Mouse (Mus musculus) neural tube, embryonic 10.5 days (tissue): Measurements from ENCODE around the gene Trappc2l.
"Not testable (repeated sequence)": the region's sequence is repeated elsewhere in the genome, so short reads cannot be mapped to it uniquely, and the experiment has no call there.

Source experiments
- DNase-seq: peaks from one replicate; pipeline ENCODE4 v3.0.0-alpha.2; 2017; ENCODE audit warnings: low spot score; ENCODE audit errors: extremely low spot score

Trappc2l gene

GRCm38 (mm10) chr8:122611295-122612133, at the start of gene Trappc2l, which contains the start of gene Galns:
TSS of gene Trappc2l (plus strand) at chr8:122611640.
TSS of gene Galns (minus strand) at chr8:122611463.
- peak; percentile 96 for DNase-seq

DNA sequence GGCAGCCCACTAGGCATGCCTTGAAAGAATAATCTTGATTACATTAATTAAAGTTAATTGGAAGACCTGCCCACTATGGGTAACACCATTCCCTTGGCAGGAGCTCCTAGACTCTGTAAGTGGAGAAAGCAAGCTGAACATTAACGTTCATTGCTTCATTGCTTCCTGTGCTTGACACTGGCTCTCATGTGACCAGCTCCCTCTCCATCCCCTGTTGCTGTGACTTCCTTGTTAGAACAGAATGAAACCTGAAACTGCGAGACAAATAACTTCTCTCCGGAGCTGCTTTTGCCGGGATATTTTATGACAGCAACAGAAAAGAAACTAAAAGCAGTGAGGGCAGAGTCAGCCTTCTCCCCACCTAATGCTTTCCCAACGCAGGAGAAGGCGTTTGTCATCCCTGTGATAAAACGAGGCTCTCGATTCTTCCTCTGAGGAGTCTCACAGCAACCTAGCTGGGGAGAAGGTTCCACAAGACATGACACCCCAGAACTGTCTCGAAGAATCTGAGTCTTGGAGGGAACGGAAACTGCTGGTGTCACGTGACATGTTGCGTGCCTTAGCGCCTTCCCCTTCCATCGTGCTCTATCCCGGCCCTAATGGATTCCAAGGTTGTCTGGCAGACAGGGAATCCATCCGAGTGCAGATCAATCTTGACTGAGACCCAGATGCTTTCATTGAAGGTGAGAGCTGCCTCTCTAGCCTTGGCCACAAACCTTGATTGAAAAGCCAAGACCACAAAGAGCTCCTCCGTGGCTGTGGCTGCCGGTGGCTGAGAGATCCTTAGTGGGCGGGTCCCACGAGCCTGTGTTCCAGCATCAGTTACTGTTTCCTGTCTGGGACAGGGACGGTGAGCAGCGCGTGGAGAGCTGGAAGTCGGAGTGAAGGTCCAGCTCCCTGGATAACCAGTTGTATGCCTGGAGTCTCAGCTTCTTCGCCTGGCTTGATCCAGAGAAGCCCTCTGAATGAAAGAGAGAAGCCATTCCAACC, 46.8 kb upstream of the Trappc2l start:
- DNase-seq = no peak

GRCm38 (mm10) chr8:122566766-122567165, 44.7 kb upstream of the Trappc2l start:
- DNase-seq = no peak

GRCm38 (mm10) chr8:122567361-122568108, 43.9 kb upstream of the Trappc2l start, which contains the start of gene Cdt1:
TSS of gene Cdt1 (plus strand) at chr8:122568015.
- peak; percentile 98 for DNase-seq

DNA sequence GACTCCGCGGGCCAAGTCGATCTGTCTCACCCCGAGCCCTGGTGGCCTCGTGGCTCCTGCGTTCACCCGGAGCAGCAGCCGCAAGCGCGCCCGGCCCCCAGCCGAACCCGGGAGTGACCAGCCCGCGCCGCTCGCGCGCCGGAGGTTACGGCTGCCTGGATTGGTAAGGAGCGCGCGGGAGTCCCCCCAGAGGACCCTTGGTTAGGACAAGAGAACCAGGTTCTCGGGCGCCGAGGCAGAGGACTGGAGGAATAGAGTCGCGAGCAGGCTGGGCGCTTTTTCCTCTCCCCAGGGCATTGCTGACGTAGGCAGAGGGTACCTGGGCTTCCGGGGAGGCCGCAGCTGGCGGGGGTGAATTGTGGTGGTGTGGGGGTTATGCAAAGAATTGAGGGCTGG, 43.3 kb upstream of the Trappc2l start:
- DNase-seq = no peak

DNA sequence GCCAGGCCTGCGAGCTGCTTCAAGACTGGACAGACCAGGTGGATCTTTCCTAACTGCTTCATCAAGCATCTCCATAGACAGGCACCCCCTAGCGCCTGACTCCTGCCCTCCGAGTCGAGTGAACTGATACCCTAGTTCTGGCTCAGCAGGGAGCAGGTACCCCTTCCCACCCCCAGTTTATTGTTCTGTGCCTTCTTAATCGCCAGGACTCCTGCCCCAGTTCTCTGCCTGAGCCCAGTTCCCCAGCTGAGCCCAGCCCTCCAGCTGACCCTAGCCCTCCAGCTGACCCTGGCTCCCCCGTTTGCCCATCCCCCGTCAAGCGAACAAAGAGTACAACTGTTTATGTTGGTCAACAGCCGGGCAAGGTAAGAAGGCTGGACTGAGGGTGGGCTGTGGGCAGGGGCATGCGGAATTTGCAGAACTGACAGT, 42.5 kb upstream of the Trappc2l start:
- no peak for DNase-seq

DNA sequence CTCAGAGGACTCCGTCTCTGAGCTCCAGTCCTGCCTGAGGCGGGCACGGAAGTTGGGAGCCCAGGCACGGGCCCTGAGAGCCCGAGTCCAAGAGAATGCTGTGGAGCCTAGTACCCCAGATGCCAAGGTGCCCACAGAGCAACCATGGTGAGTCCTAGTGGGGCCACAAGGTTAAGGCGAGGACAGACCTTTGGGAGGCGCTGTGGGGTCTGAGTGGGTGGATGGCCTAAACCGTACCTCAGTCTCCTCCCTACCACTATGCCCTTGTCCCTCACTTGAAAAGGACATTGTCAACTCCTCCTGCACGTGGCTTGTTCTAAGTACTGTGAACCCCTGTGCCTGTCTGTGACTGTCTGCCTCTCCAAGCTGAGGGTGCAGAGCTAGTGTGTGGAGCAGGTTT, 42.1 kb upstream of the Trappc2l start:
- no peak for DNase-seq

- no peak for DNase-seq
Measured at GRCm38 (mm10) chr8:122569996-122570395, 41.4 kb upstream of the Trappc2l start.

DNA sequence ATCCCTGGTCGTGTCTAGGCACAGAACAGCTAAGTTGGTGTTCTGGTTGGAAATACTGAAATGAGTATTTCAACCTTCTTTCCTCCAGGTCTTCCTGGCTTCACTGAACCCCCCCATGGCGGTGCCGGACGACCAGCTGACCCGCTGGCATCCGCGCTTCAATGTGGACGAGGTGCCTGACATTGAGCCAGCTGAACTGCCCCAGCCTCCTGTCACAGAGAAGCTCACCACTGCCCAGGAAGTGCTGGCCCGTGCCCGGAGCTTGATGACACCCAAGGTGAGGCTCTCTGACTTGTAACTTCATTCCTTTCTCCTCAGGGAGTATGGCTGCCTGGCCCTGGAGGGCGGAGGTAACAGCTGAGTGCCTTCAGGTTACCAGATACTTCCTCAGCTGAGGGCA, 40.3 kb upstream of the Trappc2l start:
- DNase-seq = no peak

GRCm38 (mm10) chr8:122571750-122572267, 39.6 kb upstream of the Trappc2l start:
- no peak for DNase-seq

DNA sequence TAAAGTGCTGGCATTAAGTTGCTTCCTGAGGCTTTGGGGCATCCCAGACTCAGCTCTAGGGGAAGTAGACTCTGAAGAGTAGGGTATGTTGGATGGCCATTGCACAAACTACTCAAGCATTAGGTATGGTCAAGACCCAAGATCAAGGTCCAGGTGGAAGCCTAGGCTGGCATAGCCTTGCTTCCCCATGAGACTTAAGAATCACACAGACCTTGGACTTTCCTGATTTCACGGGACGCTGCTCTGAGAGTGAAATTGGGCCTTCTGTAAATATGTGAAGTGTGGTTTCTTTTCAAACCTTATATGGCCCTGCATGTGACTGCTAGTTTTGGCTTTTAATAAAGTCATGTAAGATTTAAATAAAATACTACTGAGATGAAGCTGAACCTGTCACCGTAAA, 38.7 kb upstream of the Trappc2l start:
- DNase-seq = no peak

DNA sequence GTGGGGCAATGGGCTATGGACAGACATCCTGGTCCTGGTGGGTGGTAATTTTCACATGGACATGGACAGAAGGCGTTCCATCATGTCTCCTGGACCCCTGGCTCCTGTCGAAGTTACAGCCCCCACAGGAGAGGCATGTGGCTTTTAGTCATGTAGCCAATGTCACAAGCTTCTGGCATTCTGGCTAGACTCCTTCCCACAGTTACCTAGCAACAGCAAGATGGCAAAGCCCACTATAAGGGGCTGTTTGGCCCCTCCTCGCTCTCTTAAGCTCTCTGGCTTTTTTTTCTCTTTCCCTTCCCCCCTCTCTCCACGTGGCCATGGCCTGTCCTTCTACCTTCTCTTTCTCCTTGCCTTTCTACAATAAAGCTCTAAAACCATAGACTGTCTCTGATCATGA, 38.3 kb upstream of the Trappc2l start:
- DNase-seq = not testable (repeated sequence)

DNA sequence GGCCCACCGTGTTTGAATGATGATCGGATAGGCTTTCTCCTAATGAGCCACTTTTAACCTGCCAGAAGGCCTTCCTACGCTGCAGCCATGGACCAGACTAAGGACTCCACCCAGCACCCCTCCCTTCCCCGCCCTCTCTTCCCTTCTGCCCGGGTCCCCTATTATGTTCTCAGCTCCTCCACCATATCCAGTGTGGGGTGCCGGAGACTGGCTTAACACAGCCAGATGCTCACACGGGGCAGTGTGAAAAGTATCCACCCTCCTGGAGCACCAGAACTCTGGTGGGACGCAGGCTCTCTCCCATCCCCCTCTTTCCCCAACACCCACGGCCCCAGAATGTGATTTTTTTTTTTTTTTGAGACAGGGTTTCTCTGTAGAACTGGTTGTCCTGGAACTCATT, 37.9 kb upstream of the Trappc2l start:
- DNase-seq = no peak

DNA sequence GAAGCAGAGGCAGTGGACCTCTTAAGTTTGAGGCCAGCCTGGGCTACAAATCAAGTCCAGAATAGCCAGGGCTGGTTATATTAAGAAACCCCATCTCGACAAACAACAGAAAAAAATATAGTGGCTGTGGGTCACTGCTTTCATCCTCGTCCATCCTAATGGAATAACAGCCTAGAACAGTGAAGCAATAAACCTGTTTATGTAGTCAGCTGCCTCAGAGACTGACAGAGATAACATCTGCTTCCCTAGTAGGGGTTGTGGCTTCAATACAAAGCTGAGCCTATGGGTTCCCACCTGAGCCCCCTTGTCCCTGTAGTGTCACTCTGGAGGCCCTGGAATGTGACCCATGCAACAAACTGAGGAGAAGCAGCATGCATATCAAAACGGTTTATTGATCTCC, 37.2 kb upstream of the Trappc2l start:
- no peak for DNase-seq

GRCm38 (mm10) chr8:122574667-122575251, 36.7 kb upstream of the Trappc2l start:
- no peak for DNase-seq

DNA sequence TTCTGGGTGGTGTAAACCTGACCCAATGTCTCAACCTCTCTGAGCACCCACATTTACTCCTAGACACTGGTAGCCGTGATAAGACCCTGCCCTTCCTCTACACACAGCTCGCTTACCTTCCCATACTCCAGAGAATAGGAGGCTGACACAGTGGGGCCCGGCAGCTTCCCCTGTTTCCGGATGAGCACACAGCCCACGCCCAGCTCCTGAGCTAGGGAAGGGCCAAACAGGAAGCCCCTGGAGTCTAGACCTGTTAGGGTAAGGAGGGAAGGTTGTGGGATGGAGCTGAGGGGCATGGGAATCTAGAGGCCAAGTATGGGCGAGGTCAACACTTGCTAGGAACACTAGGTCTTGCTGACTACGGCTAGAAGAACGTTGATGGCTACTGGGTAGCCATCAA, 36.2 kb upstream of the Trappc2l start:
- no peak for DNase-seq

- no peak for DNase-seq
Measured at GRCm38 (mm10) chr8:122575735-122576647, 35.4 kb upstream of the Trappc2l start.

GRCm38 (mm10) chr8:122576648-122577022, 34.8 kb upstream of the Trappc2l start, which contains the start of gene Aprt:
TSS of gene Aprt (minus strand) at chr8:122576909.
- peak; percentile 91 for DNase-seq

DNA sequence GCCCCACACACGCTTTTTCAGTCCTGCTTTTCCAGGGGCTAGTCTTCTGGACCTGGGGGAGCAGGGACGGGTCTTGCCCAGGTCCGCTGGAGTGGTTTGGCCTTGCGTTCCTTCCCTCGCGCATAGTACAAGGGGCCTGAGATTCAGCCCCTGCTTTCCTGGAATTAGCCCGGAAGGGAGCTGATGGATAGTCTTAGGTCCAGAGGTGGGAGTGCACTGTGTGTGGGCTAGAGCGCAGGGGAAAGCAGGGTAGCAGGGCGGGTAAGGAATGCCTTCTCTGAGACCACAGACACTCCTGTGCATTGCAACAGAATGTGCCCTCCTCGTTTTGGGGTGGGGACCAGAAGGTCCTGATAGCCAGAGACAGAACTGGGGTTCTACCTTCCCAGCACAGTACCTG, 34.3 kb upstream of the Trappc2l start:
- no peak for DNase-seq
